Mouse (Mus musculus) c-Kit-positive CD71-negative TER-119-negative erythroid progenitor cells, embryonic 14.5 days (primary cell): ENCODE data around the gene Olfr310.

ENCODE experiments used
- DNase-seq: peaks from one replicate; pipeline ENCODE4 v3.0.0-alpha.2; 2013; ENCODE audit warnings: low read depth

The Olfr310 gene

GRCm38 (mm10) chr7:86277072-86277471 lies at the start of gene Olfr310:
Gene Olfr310 (minus strand): TSS chr7:86277172.
- no peak for DNase-seq

- DNase-seq = no peak
These were observed 48.6 kb upstream of the Olfr310 start, which contains the start of gene Olfr308 for GRCm38 (mm10) chr7:86325530-86325929. Gene Olfr308 (minus strand): TSS chr7:86325630.

- no peak for DNase-seq
These were observed 44.4 kb upstream of the Olfr310 start for GRCm38 (mm10) chr7:86321323-86321722.

- no peak for DNase-seq
These were observed 36.6 kb upstream of the Olfr310 start, which contains the start of gene Olfr309 for GRCm38 (mm10) chr7:86313608-86314007. Gene Olfr309 (minus strand): TSS chr7:86313708.

GRCm38 (mm10) chr7:86246208-86246607 lies 30.8 kb downstream of the Olfr310 start, which contains the start of gene Vmn2r76:
Gene Vmn2r76 (minus strand): TSS chr7:86246308.
- no peak for DNase-seq
